Mouse (Mus musculus) liver, adult (tissue): Measurements from ENCODE around the gene Hbb-bs.

Source experiments
- GATA4 ChIP-seq: IDR thresholded peaks from 2 replicates; pipeline ENCODE4 v1.6.1; 2014; ENCODE audit warnings: mild to moderate bottlenecking, low read length; ENCODE audit not compliant: insufficient replicate concordance

Gene Hbb-bs

GRCm38 (mm10) chr7:103827808-103828207, at the start of gene Hbb-bs:
TSS of gene Hbb-bs (minus strand) at chr7:103828096.
- TF ChIP-seq GATA4 = no peak

GRCm38 (mm10) chr7:103877093-103877492, 49.2 kb upstream of the Hbb-bs start:
- TF ChIP-seq GATA4 = no peak

GRCm38 (mm10) chr7:103874451-103874850, 46.6 kb upstream of the Hbb-bs start:
- no peak for TF ChIP-seq GATA4

- TF ChIP-seq GATA4 = no peak
These were observed 45.2 kb upstream of the Hbb-bs start for GRCm38 (mm10) chr7:103873064-103873463.

GRCm38 (mm10) chr7:103870667-103871066, 42.8 kb upstream of the Hbb-bs start:
- no peak for TF ChIP-seq GATA4

GRCm38 (mm10) chr7:103865716-103866115, 37.8 kb upstream of the Hbb-bs start:
- TF ChIP-seq GATA4 = no peak

GRCm38 (mm10) chr7:103861531-103861930, 33.6 kb upstream of the Hbb-bs start:
- TF ChIP-seq GATA4 = no peak

GRCm38 (mm10) chr7:103860855-103861254, 33.0 kb upstream of the Hbb-bs start:
- no peak for TF ChIP-seq GATA4

GRCm38 (mm10) chr7:103859076-103859475, 31.2 kb upstream of the Hbb-bs start:
- no peak for TF ChIP-seq GATA4

GRCm38 (mm10) chr7:103854669-103855068, 26.8 kb upstream of the Hbb-bs start:
- TF ChIP-seq GATA4 = no peak

- no peak for TF ChIP-seq GATA4
These were observed 25.2 kb upstream of the Hbb-bs start, which contains the start of gene Hbb-y for GRCm38 (mm10) chr7:103853090-103853489. TSS of gene Hbb-y (minus strand) at chr7:103853216.

- TF ChIP-seq GATA4 = no peak
These were observed 16.8 kb upstream of the Hbb-bs start for GRCm38 (mm10) chr7:103844525-103845325.

- no peak for TF ChIP-seq GATA4
These were observed 15.1 kb upstream of the Hbb-bs start, which contains the start of gene Hbb-bh1 for GRCm38 (mm10) chr7:103843034-103843433. TSS of gene Hbb-bh1 (minus strand) at chr7:103843164.

- no peak for TF ChIP-seq GATA4
These were observed 12.4 kb upstream of the Hbb-bs start, which contains the start of gene Hbb-bh2 for GRCm38 (mm10) chr7:103840268-103840667. TSS of gene Hbb-bh2 (minus strand) at chr7:103840520.

- no peak for TF ChIP-seq GATA4
These were observed 1.5 kb downstream of the Hbb-bs start for GRCm38 (mm10) chr7:103826255-103826887.
